Mouse (Mus musculus): Measurements from ENCODE around the gene Kif12.

Kif12 gene

DNA sequence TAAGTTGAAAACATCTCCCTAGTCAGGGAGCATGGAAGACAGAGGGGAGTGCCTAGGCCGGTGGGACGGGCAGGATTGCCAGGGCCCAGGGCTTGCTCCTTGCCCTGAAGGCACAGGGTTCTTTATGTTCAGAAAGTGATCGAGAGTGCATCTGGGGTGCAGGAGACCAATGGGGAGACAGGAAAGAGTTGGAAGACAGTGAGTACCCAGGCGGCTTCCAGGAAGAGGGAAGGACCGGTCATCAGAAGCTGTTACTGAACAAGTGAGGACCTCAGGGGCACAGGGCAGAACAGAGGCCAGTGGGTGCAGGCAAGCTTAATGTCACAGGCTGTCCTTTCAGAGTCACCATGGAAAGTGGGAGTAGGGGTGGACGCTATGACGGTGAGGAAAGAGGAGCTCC is 13.7 kb downstream of the Kif12 start:
- no peak for DNase-seq

DNA sequence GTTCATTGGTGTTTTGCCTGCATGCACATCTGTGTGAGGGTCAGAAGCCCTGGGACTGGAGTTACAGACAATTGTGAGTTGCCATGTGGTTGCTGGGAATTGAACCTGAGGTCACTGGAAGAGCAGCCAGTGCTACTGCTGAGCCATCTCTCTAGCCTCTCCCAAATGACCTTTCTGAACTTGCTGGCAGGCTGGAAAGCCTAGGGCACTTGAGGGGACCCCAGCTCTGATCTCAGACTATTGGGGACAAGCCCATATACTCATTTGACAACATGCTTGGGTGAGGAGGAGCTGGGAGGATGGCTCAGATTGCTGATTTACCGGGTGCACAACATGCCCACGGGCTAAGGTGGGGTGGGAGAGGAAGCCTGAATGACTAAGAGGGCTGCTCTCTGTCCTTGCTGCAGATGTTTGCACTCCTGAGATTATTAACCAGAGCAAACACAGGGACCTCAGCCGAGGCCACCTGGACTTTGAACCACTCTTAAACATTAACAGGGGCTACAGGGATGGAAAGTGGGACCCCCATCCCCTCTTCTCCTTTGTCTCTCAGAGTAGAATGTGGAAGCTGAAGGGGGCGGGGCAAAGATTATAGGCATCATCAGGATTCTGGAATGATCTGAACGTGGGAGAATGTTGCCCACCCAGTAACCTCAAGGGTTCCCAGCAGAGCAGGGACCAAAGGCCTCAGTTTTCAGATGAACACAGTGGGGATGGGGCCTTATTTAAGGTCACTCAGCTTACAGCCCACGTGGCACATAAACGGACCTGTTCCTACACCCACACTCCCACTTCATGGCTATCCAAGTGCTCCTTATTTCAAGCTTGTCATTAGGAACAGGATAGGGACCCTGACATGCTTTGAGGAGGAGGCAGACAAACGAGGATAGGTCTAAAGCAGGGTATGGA is 15.0 kb downstream of the Kif12 start:
- DNase-seq = no peak

GRCm38 (mm10) chr4:63155596-63155995 is 16.3 kb downstream of the Kif12 start:
- no peak for DNase-seq

DNA sequence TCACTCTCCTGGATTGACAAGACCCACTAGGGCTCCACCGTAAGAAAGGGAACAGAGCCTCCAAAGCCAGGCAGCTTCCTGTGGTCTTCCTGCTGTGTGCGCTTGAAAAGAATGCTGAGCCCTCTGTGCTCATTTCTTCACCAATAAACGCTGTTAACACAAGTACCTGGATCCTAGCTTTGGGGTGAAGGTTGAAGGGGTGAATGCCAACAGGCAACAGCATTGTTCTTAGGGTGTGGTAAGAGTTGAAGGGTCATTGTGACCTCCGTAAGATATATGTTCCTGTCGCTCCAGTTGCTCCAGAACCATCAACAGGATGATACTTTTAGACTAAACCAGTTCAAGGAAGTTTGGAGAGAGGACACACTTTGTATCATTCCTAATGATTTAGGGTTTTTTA is 17.2 kb downstream of the Kif12 start, which contains the start of gene Ambp:
Ambp (minus strand) TSS at position 101 of the 400 bp plus-strand sequence.
- DNase-seq = no peak

DNA sequence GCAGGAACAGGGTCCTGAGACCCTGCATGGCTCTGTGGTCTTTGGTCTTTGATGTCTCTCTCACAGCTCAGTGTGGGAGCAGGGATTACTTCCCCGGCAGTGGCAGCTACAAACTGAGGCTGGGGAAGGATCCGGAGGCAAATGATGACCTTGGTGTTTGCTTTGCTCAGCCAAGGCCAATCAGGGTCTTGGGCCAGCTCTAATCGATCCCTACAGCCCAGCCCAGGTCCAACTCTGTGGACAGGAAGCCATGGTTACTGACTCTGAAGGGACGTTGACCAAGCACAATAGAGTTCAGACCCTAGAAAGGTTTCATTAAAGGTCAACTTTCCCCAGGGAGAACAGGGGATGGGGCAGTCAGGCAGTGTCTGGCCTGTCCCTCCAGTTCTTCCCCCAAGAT is 17.9 kb downstream of the Kif12 start:
- DNase-seq = no peak

DNA sequence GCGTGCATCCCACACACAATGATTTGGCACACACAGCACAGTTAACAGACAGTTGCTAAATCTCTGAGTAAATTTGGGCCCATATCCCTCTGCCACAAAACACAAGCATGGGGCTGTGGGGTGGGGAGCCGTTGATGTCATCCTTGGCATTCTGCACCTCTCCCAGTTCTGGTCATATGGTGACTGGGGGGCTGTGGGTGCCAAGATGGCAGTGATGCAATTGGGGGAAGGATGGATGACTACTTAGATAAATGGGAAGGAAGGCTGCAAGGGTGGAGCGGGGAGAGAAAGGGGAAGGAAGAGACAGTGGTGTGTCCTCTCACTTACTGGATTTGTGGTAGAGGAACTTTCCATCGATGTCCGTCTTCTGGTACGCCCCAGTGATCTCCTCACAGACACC is 20.8 kb downstream of the Kif12 start:
- peak; percentile 29 to 44 for DNase-seq

GRCm38 (mm10) chr4:63147268-63147667 is 24.7 kb downstream of the Kif12 start:
- DNase-seq = no peak

DNA sequence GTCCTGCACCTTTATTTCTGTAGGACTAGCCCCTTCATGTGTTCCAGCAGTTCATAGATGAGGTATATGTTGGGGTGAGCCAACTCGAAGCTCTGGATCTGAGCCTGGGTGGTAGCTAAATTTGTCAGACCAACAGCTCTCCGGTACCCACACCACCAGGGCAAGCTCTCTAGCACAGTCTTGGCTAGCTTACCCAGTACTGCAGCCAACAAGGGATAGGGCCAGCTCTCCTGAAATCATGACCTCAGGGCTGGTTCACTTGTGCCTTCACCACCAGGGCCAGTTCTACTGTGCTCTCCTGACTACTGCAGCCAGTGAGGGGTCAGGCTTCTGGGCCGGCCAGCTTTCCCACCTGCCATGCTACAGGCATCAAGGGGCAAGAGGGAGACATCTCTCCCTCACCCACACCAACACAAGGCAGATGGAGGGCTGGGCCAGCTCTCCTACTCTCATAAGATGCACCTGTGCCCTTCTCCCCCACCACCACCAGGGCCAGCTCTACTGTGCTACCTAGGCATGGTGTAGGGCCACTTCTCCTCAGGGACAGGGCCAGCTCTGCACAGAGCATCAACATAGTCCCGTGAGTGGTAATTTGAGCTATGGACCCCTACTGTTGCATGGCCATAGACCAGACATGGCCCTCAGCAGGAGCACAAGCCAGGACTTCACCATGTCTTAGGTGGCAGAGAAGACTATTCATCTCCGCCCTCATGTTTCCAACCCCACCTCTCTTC is 41.9 kb downstream of the Kif12 start:
- DNase-seq = peak; percentile 40 to 65

- DNase-seq = peak; percentile 29 to 30
Observed at GRCm38 (mm10) chr4:63124861-63125466, 47.0 kb downstream of the Kif12 start.

- peak; percentile 92 to 94 for DNase-seq
Observed at GRCm38 (mm10) chr4:63118639-63119437, 53.1 kb downstream of the Kif12 start.
